ENCODE assay signal across 26 mouse cellular contexts in the genomic region with DNA sequence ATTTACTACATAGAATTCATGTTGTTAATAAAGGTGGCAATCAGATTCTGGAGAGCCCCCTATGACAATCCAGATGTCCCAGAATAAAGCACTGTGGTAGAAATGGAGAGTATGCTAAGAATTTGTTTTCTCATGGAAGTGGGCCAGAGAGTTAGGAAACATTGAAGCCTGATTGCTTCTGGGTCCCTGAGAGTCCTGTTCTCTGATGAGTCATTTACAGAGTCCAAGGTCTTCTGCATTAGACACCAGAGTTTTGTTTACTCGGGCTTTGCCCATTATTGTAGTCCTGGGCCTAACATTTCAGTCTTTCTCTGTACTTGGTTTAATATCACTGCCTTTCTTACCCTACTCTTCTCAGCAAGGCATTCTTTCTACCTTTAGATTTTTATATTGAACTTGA.
DNase-seq lines count a peak whose midpoint lies in the region; ATAC-seq and TF ChIP-seq lines count a peak whose summit lies in the region.
"Had no signal": no experiment of that assay in that cellular context is flagged by ENCODE, and none has a peak within 500 bp of the region (broad histone marks: within the 10 kb centered on the region; RNA-seq: fewer than 3 reads in every experiment).

No protein-coding gene starts in this region.

- H3K9ac ChIP-seq in intestine, embryonic 15.5 days, result no peak overlapping the region
- H3K9ac ChIP-seq in intestine, postnatal 0 days (ENCODE audit: low read depth, low read length), result no peak overlapping the region
- no peak overlapping the region for H3K9ac ChIP-seq in liver, adult 2 months (ENCODE audit: low read depth, low read length)
- no peak overlapping the region for H3K9ac ChIP-seq in liver, embryonic 11.5 days (ENCODE audit: low read depth, low read length)
- H3K9ac ChIP-seq: heart, embryonic 15.5 days; hindbrain, embryonic 12.5 days; limb, embryonic 13.5 days; liver, embryonic 15.5 days had no signal

- no peaks in the 10 kb centered on the region for H3K79me2 ChIP-seq in liver, adult 2 months (ENCODE audit: control insufficient read depth, insufficient read depth, low read length)

- DNase-seq in liver, adult 2 months (ENCODE audit: extremely low read depth, low read depth, low spot score), result peak; percentile 77
- DNase-seq in liver, embryonic 11.5 days (ENCODE audit: low spot score), result no peak
- DNase-seq in Muller cell, postnatal 12 days (ENCODE audit: inconsistent ontology term), result peak; percentile 87
- peak; percentile 6 for DNase-seq in adrenal gland, postnatal 14 days
- no peak for DNase-seq in MN1 (ENCODE audit: low spot score)
- DNase-seq: cerebellum, adult 18-20 months; cerebellum, postnatal 10 days; gastrocnemius, postnatal 25 days; heart, adult 11 months; kidney, adult 18-20 months; kidney, postnatal 4 days; lung, postnatal 36 days; thymus, postnatal 4 days had no signal

- no peak overlapping the region for H3K27ac ChIP-seq in intestine, embryonic 15.5 days
- H3K27ac ChIP-seq in intestine, postnatal 0 days (ENCODE audit: low read depth, low read length), result no peak overlapping the region
- H3K27ac ChIP-seq in liver, adult 2 months (replicated peaks; ENCODE audit: insufficient read depth, low read depth, low read length), result no peak overlapping the region
- H3K27ac ChIP-seq in liver, embryonic 11.5 days (ENCODE audit: low read depth, low read length), result no peak overlapping the region
- H3K27ac ChIP-seq: heart, embryonic 10.5 days; heart, embryonic 15.5 days; hindbrain, embryonic 12.5 days; hindbrain, postnatal 0 days; limb, embryonic 13.5 days; liver, embryonic 15.5 days had no signal

- H3K9me3 ChIP-seq in intestine, embryonic 15.5 days, result no peaks in the 10 kb centered on the region
- no peaks in the 10 kb centered on the region for H3K9me3 ChIP-seq in intestine, postnatal 0 days (ENCODE audit: control insufficient read depth)
- no peaks in the 10 kb centered on the region for H3K9me3 ChIP-seq in liver, embryonic 11.5 days (ENCODE audit: control insufficient read depth, low read length)
- H3K9me3 ChIP-seq: heart, embryonic 10.5 days; heart, embryonic 15.5 days; hindbrain, embryonic 12.5 days; limb, embryonic 13.5 days; liver, embryonic 15.5 days had no signal

- no peak for TF ChIP-seq CTCF in intestine, postnatal 0 days (IDR thresholded peaks at IDR 0.05; ENCODE audit: low read depth)
- TF ChIP-seq CTCF in liver, adult 2 months (IDR thresholded peaks at IDR 0.05; ENCODE audit: low read depth, low read length), result no peak

- TF ChIP-seq POLR2A in liver, adult 2 months (IDR thresholded peaks at IDR 0.05; ENCODE audit: extremely low read depth, insufficient read depth, low read length), result no peak

- ATAC-seq in intestine, embryonic 15.5 days, result peak; percentile 65
- no peak for ATAC-seq in intestine, postnatal 0 days
- no peak for ATAC-seq in liver, embryonic 11.5 days (replicated peaks; ENCODE audit: low FRiP score)
- ATAC-seq: hindbrain, postnatal 0 days; midbrain, embryonic 16.5 days; Patski had no signal

- no peaks in the 10 kb centered on the region for H3K27me3 ChIP-seq in intestine, embryonic 15.5 days (replicated peaks)
- H3K27me3 ChIP-seq in intestine, postnatal 0 days (replicated peaks; ENCODE audit: control insufficient read depth, insufficient read depth, low read length), result no peaks in the 10 kb centered on the region
- H3K27me3 ChIP-seq in liver, adult 2 months (ENCODE audit: control insufficient read depth, insufficient read depth, low read length), result no peaks in the 10 kb centered on the region
- H3K27me3 ChIP-seq in liver, embryonic 11.5 days (replicated peaks; ENCODE audit: control insufficient read depth, insufficient read depth, low read length), result no peaks in the 10 kb centered on the region
- H3K27me3 ChIP-seq: CH12.LX; heart, embryonic 15.5 days; hindbrain, embryonic 12.5 days; limb, embryonic 13.5 days; liver, embryonic 15.5 days; Patski had no signal

- 49% methylated on average over 1 of the region's 1 CpGs for WGBS in intestine, embryonic 15.5 days
- 28% methylated on average over 1 of the region's 1 CpGs for WGBS in intestine, postnatal 0 days
- 26% methylated on average over 1 of the region's 1 CpGs for WGBS in liver, adult 2 months
- WGBS in liver, embryonic 11.5 days, result 80% methylated on average over 1 of the region's 1 CpGs

- H3K4me1 ChIP-seq in intestine, embryonic 15.5 days (replicated peaks), result no peaks in the 10 kb centered on the region
- no peaks in the 10 kb centered on the region for H3K4me1 ChIP-seq in intestine, postnatal 0 days (replicated peaks; ENCODE audit: control insufficient read depth, insufficient read depth, low read length)
- peaks cover 3% of the 10 kb centered on the region; the same call in 1 of the 2 replicates for H3K4me1 ChIP-seq in liver, adult 2 months (ENCODE audit: control insufficient read depth, insufficient read depth, low read length)
- no peaks in the 10 kb centered on the region for H3K4me1 ChIP-seq in liver, embryonic 11.5 days (replicated peaks; ENCODE audit: control insufficient read depth, insufficient read depth, low read length)
- H3K4me1 ChIP-seq: heart, embryonic 10.5 days; heart, embryonic 15.5 days; hindbrain, embryonic 12.5 days; limb, embryonic 13.5 days; liver, embryonic 15.5 days had no signal

- H3K36me3 ChIP-seq in intestine, embryonic 15.5 days, result no peaks in the 10 kb centered on the region
- H3K36me3 ChIP-seq in intestine, postnatal 0 days (ENCODE audit: control insufficient read depth, insufficient read depth), result no peaks in the 10 kb centered on the region
- H3K36me3 ChIP-seq in liver, adult 2 months (ENCODE audit: control insufficient read depth, insufficient read depth, low read length), result no peaks in the 10 kb centered on the region
- H3K36me3 ChIP-seq in liver, embryonic 11.5 days (ENCODE audit: control insufficient read depth, insufficient read depth, low read length), result no peaks in the 10 kb centered on the region
- H3K36me3 ChIP-seq: heart, embryonic 10.5 days; heart, embryonic 15.5 days; hindbrain, embryonic 12.5 days; limb, embryonic 13.5 days; liver, embryonic 15.5 days had no signal

- H3K4me3 ChIP-seq in intestine, embryonic 15.5 days (replicated peaks), result no peak overlapping the region
- no peak overlapping the region for H3K4me3 ChIP-seq in intestine, postnatal 0 days (ENCODE audit: low read depth, low read length)
- H3K4me3 ChIP-seq in liver, adult 2 months (ENCODE audit: insufficient read depth, low read depth, low read length), result no peak overlapping the region
- H3K4me3 ChIP-seq in liver, embryonic 11.5 days (ENCODE audit: low read depth, low read length), result no peak overlapping the region
- H3K4me3 ChIP-seq: erythroblast, embryonic 14.5 days; heart, embryonic 10.5 days; heart, embryonic 15.5 days; hindbrain, embryonic 12.5 days; limb, embryonic 13.5 days; liver, embryonic 15.5 days had no signal

- no peak overlapping the region for H3K4me2 ChIP-seq in intestine, embryonic 15.5 days (replicated peaks)
- H3K4me2 ChIP-seq in intestine, postnatal 0 days (replicated peaks; ENCODE audit: low read depth), result no peak overlapping the region
- H3K4me2 ChIP-seq in liver, embryonic 11.5 days, result no peak overlapping the region
- H3K4me2 ChIP-seq: heart, embryonic 15.5 days; hindbrain, embryonic 12.5 days; limb, embryonic 13.5 days; liver, embryonic 15.5 days; midbrain, embryonic 11.5 days had no signal

Comparison
In these comparisons a context has a peak if more than half of its experiments do, and no peak if none do; other contexts are left out.
1. DNase-seq: peak in liver, adult 2 months (single experiment), Muller cell, postnatal 12 days (single experiment) and adrenal gland, postnatal 14 days (single experiment); none in liver, embryonic 11.5 days (single experiment) and MN1 (single experiment).